In genomic region chr8:47435861-47436260, GRCm38 (mm10) we compare ENCODE assay signal across 19 mouse cellular contexts. TPM values are rescaled to one million over a fixed set of nuclear protein-coding genes. Genes with fewer than 3 reads are reported as not detected.
DNase-seq lines count a peak whose midpoint lies in the region; ATAC-seq and TF ChIP-seq lines count a peak whose summit lies in the region.
"Had no signal": no experiment of that assay in that cellular context is flagged by ENCODE, and none has a peak within 500 bp of the region (broad histone marks: within the 10 kb centered on the region; RNA-seq: fewer than 3 reads in every experiment).

No protein-coding gene starts in this region.

- H3K4me3 ChIP-seq in gastrocnemius, adult 2 months = no peak overlapping the region
- no peak overlapping the region for H3K4me3 ChIP-seq in lung, embryonic 14.5 days (ENCODE audit: low read depth, low read length)
- no peak overlapping the region for H3K4me3 ChIP-seq in neural tube, embryonic 14.5 days (ENCODE audit: low read depth, low read length)
- H3K4me3 ChIP-seq: forebrain, embryonic 12.5 days; hindbrain, embryonic 12.5 days had no signal

- no peaks in the 10 kb centered on the region for H3K9me3 ChIP-seq in lung, embryonic 14.5 days (ENCODE audit: low read depth, low read length)
- H3K9me3 ChIP-seq in neural tube, embryonic 14.5 days (ENCODE audit: control insufficient read depth, low read length) = no peaks in the 10 kb centered on the region
- H3K9me3 ChIP-seq: forebrain, embryonic 12.5 days; hindbrain, embryonic 12.5 days had no signal

- no peak overlapping the region for H3K9ac ChIP-seq in lung, embryonic 14.5 days
- H3K9ac ChIP-seq in neural tube, embryonic 14.5 days (replicated peaks; ENCODE audit: low read depth, low read length) = no peak overlapping the region
- H3K9ac ChIP-seq: forebrain, embryonic 12.5 days; hindbrain, embryonic 12.5 days had no signal

- H3K4me2 ChIP-seq in lung, embryonic 14.5 days = no peak overlapping the region
- H3K4me2 ChIP-seq in neural tube, embryonic 14.5 days (ENCODE audit: low read depth, low read length) = no peak overlapping the region
- H3K4me2 ChIP-seq: forebrain, embryonic 12.5 days; heart, embryonic 11.5 days; hindbrain, embryonic 12.5 days had no signal

- no peak for TF ChIP-seq CTCF in gastrocnemius, adult 2 months (IDR thresholded peaks at IDR 0.05)
- no peak for TF ChIP-seq CTCF in lung, embryonic 14.5 days (IDR thresholded peaks at IDR 0.05; ENCODE audit: low read depth)

- no peaks in the 10 kb centered on the region for H3K36me3 ChIP-seq in lung, embryonic 14.5 days (ENCODE audit: insufficient read depth)
- H3K36me3 ChIP-seq in neural tube, embryonic 14.5 days (ENCODE audit: control insufficient read depth, insufficient read depth, low read length) = no peaks in the 10 kb centered on the region
- H3K36me3 ChIP-seq: forebrain, embryonic 12.5 days; hindbrain, embryonic 12.5 days had no signal

- H3K27me3 ChIP-seq in lung, embryonic 14.5 days (ENCODE audit: insufficient read depth, low read length) = no peaks in the 10 kb centered on the region
- no peaks in the 10 kb centered on the region for H3K27me3 ChIP-seq in neural tube, embryonic 14.5 days (ENCODE audit: control insufficient read depth, insufficient read depth, low read length)
- H3K27me3 ChIP-seq: forebrain, embryonic 12.5 days; hindbrain, embryonic 12.5 days had no signal

- ATAC-seq in lung, embryonic 14.5 days (ENCODE audit: insufficient read depth) = peak; percentile 40; the same call in 1 of the 2 replicates
- 0 out of 2 replicates have a peak, but pooled peaks have one; percentile 17 for ATAC-seq in neural tube, embryonic 14.5 days (ENCODE audit: low read depth)
- ATAC-seq: forebrain, embryonic 16.5 days; hindbrain, embryonic 16.5 days; inflammation-experienced regulatory T-cells, adult 6 months had no signal

- peak overlapping the region; percentile 28; the same call in 1 of the 2 replicates for H3K27ac ChIP-seq in gastrocnemius, adult 2 months
- H3K27ac ChIP-seq in lung, embryonic 14.5 days (ENCODE audit: low read depth) = no peak overlapping the region
- no peak overlapping the region for H3K27ac ChIP-seq in neural tube, embryonic 14.5 days (ENCODE audit: low read depth, low read length)
- H3K27ac ChIP-seq: forebrain, embryonic 12.5 days; hindbrain, embryonic 12.5 days had no signal

- 71% methylated on average over 2 of the region's 2 CpGs for WGBS in lung, embryonic 14.5 days
- 81% methylated on average over 2 of the region's 2 CpGs for WGBS in neural tube, embryonic 14.5 days

- 0 out of 2 replicates have a peak, but pooled peaks cover 7% of the 10 kb centered on the region for H3K4me1 ChIP-seq in lung, embryonic 14.5 days (ENCODE audit: insufficient read depth)
- H3K4me1 ChIP-seq in neural tube, embryonic 14.5 days (ENCODE audit: control insufficient read depth, insufficient read depth, low read length) = no peaks in the 10 kb centered on the region
- H3K4me1 ChIP-seq: forebrain, embryonic 12.5 days had no signal

- DNase-seq in gastrocnemius, adult 2 months = no peak
- no peak for DNase-seq in gastrocnemius, adult 18-20 months (ENCODE audit: low spot score)
- DNase-seq in lung, embryonic 14.5 days = no peak
- DNase-seq in lung, postnatal 14 days = no peak
- no peak for DNase-seq in neural tube, embryonic 10.5 days (ENCODE audit: extremely low spot score, low spot score)
- DNase-seq in cerebellum, adult 11 months = no peak
- DNase-seq: adrenal gland, postnatal 10 days; cerebellum, adult 18-20 months; cerebellum, adult 9-11 months; cerebellum, postnatal 36 days; gastrocnemius, postnatal 25 days; heart, postnatal 4 days had no signal

- intact Hi-C loops in gastrocnemius, adult 2 months (cut with DNase I) = no loop called here

RNA-seq across cellular contexts. Expression of gene Stox2, which starts 10.3 kb away (rescaled TPM):
- 1 to 10 TPM; 7.3 to 9.5 TPM for total RNA-seq in gastrocnemius, adult 2 months (2021)
- 1 to 10 TPM; 6.0 to 6.6 TPM for total RNA-seq in gastrocnemius, adult 18-20 months (2021)
- 11.7 and 11.9 TPM in 2 replicates for polyA plus RNA-seq in lung, embryonic 14.5 days (2014; fragmentation: Nextera tagmentation; extraction: Ambion mirVana)
- 39.6 and 49.7 TPM in 2 replicates for polyA plus RNA-seq in neural tube, embryonic 14.5 days (2014; fragmentation: Nextera tagmentation; extraction: Ambion mirVana)
